Comparison of ENCODE assay signal across 10 mouse cellular contexts in the genomic region with DNA sequence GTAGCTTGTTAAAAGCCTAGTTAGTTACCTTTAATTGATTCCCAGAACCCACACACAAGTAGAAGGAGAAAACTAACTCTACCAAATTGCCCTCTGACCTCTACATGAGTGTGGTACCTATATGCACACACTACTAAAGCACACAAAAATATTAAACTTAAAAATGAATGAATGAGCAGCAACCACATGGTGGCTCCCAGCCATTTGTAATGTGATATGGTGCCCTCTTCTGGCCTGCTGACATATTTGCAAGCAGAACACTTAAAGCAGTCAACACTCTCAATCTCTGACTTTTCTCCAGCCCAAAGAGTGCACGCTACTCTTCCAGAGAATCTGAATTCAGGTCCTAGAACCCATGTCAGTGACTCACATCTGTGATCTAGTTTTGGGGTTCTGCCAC. TPM values are rescaled to one million over a fixed set of nuclear protein-coding genes. Genes with fewer than 3 reads are reported as not detected.
DNase-seq lines count a peak whose midpoint lies in the region; ATAC-seq and TF ChIP-seq lines count a peak whose summit lies in the region.
"Had no signal": no experiment of that assay in that cellular context is flagged by ENCODE, and none has a peak within 500 bp of the region (broad histone marks: within the 10 kb centered on the region; RNA-seq: fewer than 3 reads in every experiment).

No protein-coding gene starts in this region.

- ATAC-seq in midbrain, embryonic 14.5 days (ENCODE audit: low FRiP score, low TSS enrichment) = no peak

- H3K4me2 ChIP-seq in midbrain, embryonic 14.5 days (ENCODE audit: low read length) = no peak overlapping the region
- H3K4me2 ChIP-seq: embryonic facial prominence, embryonic 15.5 days had no signal

- H3K27me3 ChIP-seq in midbrain, embryonic 14.5 days (ENCODE audit: control insufficient read depth, insufficient read depth, low read length) = no peaks in the 10 kb centered on the region
- H3K27me3 ChIP-seq: embryonic facial prominence, embryonic 15.5 days had no signal

- WGBS in bone marrow, adult 2 months = 21% methylated on average over 1 of the region's 1 CpGs
- 63% methylated on average over 1 of the region's 1 CpGs for WGBS in midbrain, embryonic 14.5 days

- no peaks in the 10 kb centered on the region; the same call in 1 of the 2 replicates for H3K4me1 ChIP-seq in bone marrow, adult 2 months (ENCODE audit: control insufficient read depth, insufficient read depth, low read length)
- no peaks in the 10 kb centered on the region for H3K4me1 ChIP-seq in midbrain, embryonic 14.5 days (ENCODE audit: control insufficient read depth, insufficient read depth, low read length)
- H3K4me1 ChIP-seq: embryonic facial prominence, embryonic 15.5 days had no signal

- TF ChIP-seq CTCF in bone marrow, adult 2 months (IDR thresholded peaks at IDR 0.05; ENCODE audit: control insufficient read depth, insufficient read depth, low read length) = peak; percentile 39
- TF ChIP-seq CTCF in gastrocnemius, adult 2 months (IDR thresholded peaks at IDR 0.05) = peak; percentile 78
- peak; percentile 81 for TF ChIP-seq CTCF in left cerebral cortex, adult 2 months (IDR thresholded peaks at IDR 0.05)

- H3K9me3 ChIP-seq in midbrain, embryonic 14.5 days (ENCODE audit: control insufficient read depth, low read length) = no peaks in the 10 kb centered on the region
- H3K9me3 ChIP-seq: embryonic facial prominence, embryonic 15.5 days had no signal

- no peak for TF ChIP-seq POLR2A in bone marrow, adult 2 months (IDR thresholded peaks at IDR 0.05; ENCODE audit: borderline replicate concordance, control insufficient read depth, low read depth, low read length)

- peak; percentile 43 to 66 for DNase-seq in heart, adult 18-20 months
- no peak for DNase-seq in heart, adult 11 months
- peak; percentile 71 for DNase-seq in CD4-positive helper T cell, adult 2 months (ENCODE audit: low read depth, low spot score)
- DNase-seq in gastrocnemius, adult 2 months = peak; percentile 55
- peak; percentile 15 to 21 for DNase-seq in left cerebral cortex, adult 2 months (ENCODE audit: extremely low spot score in 1 of 2, low spot score in 2 of 2)
- DNase-seq in midbrain, embryonic 14.5 days = peak; percentile 77
- DNase-seq in thymus, postnatal 0 days (ENCODE audit: low spot score) = peak; percentile 60

- H3K27ac ChIP-seq in bone marrow, adult 2 months (ENCODE audit: control insufficient read depth, insufficient read depth, low read depth, low read length, poor library complexity) = no peak overlapping the region
- no peak overlapping the region for H3K27ac ChIP-seq in gastrocnemius, adult 2 months
- H3K27ac ChIP-seq in left cerebral cortex, adult 2 months = no peak overlapping the region
- H3K27ac ChIP-seq in midbrain, embryonic 14.5 days (replicated peaks; ENCODE audit: low read depth, low read length) = no peak overlapping the region
- H3K27ac ChIP-seq: embryonic facial prominence, embryonic 15.5 days had no signal

- no peak overlapping the region for H3K9ac ChIP-seq in midbrain, embryonic 14.5 days (replicated peaks; ENCODE audit: low read length)
- H3K9ac ChIP-seq: embryonic facial prominence, embryonic 15.5 days had no signal

- peaks cover 40% of the 10 kb centered on the region for H3K36me3 ChIP-seq in midbrain, embryonic 14.5 days (ENCODE audit: control insufficient read depth, insufficient read depth, low read length)

- intact Hi-C loops in gastrocnemius, adult 2 months (cut with DNase I) = loop anchor here (2.0 kb wide), 1 partner anchor 102 kb away; no protein-coding TSS in a partner anchor
- intact Hi-C loops in left cerebral cortex, adult 2 months (cut with DNase I) = loop anchor here (2.0 kb wide), 1 partner anchor 102 kb away; no protein-coding TSS in a partner anchor

- H3K4me3 ChIP-seq in bone marrow, adult 2 months (replicated peaks; ENCODE audit: control insufficient read depth, low read depth, low read length) = no peak overlapping the region
- no peak overlapping the region for H3K4me3 ChIP-seq in gastrocnemius, adult 2 months
- no peak overlapping the region for H3K4me3 ChIP-seq in left cerebral cortex, adult 2 months
- H3K4me3 ChIP-seq in midbrain, embryonic 14.5 days (replicated peaks; ENCODE audit: low read depth, low read length) = no peak overlapping the region
- H3K4me3 ChIP-seq: embryonic facial prominence, embryonic 15.5 days had no signal

RNA-seq across cellular contexts. Expression of gene Arnt, which starts 16.2 kb away (rescaled TPM):
- 10 to 100 TPM; 34.0 to 34.9 TPM for total RNA-seq in heart, adult 18-20 months (2021)
- polyA plus RNA-seq in bone marrow, adult 2 months (2011; ENCODE audit: insufficient read depth, insufficient read length, low replicate concordance, missing spikeins) = 15.5 and 18.3 TPM in 2 replicates
- 10 to 100 TPM; 43.2 to 48.0 TPM for total RNA-seq in gastrocnemius, adult 2 months (2021)
- 10 to 100 TPM; 39.1 to 43.3 TPM for total RNA-seq in left cerebral cortex, adult 2 months (2021)
- 8.1 and 16.0 TPM in 2 replicates for polyA plus RNA-seq in midbrain, embryonic 14.5 days (2014; fragmentation: Nextera tagmentation; extraction: Ambion mirVana)
- 19.7 and 20.2 TPM in 2 replicates for polyA plus RNA-seq in thymus, postnatal 0 days (2015; fragmentation: Nextera tagmentation; extraction: Ambion mirVana)

RNA-seq across cellular contexts. Expression of gene 4930558C23Rik, which starts 47.8 kb away (rescaled TPM):
- total RNA-seq in heart, adult 18-20 months (2021) = not detected
- polyA plus RNA-seq in bone marrow, adult 2 months (2011; ENCODE audit: insufficient read depth, insufficient read length, low replicate concordance, missing spikeins) = not detected in 2 replicates
- total RNA-seq in gastrocnemius, adult 2 months (2021) = not detected
- not detected for total RNA-seq in left cerebral cortex, adult 2 months (2021)
- polyA plus RNA-seq in midbrain, embryonic 14.5 days (2014; fragmentation: Nextera tagmentation; extraction: Ambion mirVana) = not detected in 2 replicates
- not detected in 2 replicates for polyA plus RNA-seq in thymus, postnatal 0 days (2015; fragmentation: Nextera tagmentation; extraction: Ambion mirVana)
- polyA plus RNA-seq: lung, embryonic 16.5 days had no signal

RNA-seq across cellular contexts. Expression of gene Ctsk, which starts 48.6 kb away (rescaled TPM):
- 1 to 10 TPM; 5.5 to 7.4 TPM for total RNA-seq in heart, adult 18-20 months (2021)
- polyA plus RNA-seq in bone marrow, adult 2 months (2011; ENCODE audit: insufficient read depth, insufficient read length, low replicate concordance, missing spikeins) = 3.2 and 4.0 TPM in 2 replicates
- total RNA-seq in gastrocnemius, adult 2 months (2021) = 1 to 10 TPM; 3.9 to 9.0 TPM
- 1 to 10 TPM; 4.3 to 5.5 TPM for total RNA-seq in left cerebral cortex, adult 2 months (2021)
- 2.2 and 7.6 TPM in 2 replicates for polyA plus RNA-seq in midbrain, embryonic 14.5 days (2014; fragmentation: Nextera tagmentation; extraction: Ambion mirVana)
- polyA plus RNA-seq in thymus, postnatal 0 days (2015; fragmentation: Nextera tagmentation; extraction: Ambion mirVana) = 4.4 and 4.5 TPM in 2 replicates
